Mouse (Mus musculus): ENCODE measurements around the gene Neurog3. TPM values are rescaled to one million over a fixed set of nuclear protein-coding genes. Genes with fewer than 3 reads are reported as not detected.

Gene Neurog3
- total RNA-seq, 2 experiments from 2014 or later = not detected

DNA sequence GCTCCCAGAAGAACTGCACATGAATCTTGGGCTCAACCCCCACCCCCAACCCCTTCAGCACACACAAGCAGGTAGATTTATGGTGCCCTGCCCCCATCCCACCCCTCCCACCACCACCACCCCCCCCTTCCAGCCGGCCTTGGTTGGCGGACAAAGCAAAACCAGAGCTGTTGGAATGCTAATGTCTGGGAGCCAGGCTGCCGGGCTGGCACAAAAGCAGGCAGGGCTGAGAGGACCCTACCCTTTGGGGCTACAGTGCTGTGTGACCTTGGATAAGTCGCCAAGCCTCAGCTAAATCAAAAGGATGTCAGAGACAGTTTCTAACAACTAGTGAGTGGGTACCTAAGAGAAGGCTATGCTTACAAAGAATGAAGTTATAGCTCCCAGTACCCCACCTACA lies 4.3 kb downstream of the Neurog3 start:
- DNase-seq = no peak

DNA sequence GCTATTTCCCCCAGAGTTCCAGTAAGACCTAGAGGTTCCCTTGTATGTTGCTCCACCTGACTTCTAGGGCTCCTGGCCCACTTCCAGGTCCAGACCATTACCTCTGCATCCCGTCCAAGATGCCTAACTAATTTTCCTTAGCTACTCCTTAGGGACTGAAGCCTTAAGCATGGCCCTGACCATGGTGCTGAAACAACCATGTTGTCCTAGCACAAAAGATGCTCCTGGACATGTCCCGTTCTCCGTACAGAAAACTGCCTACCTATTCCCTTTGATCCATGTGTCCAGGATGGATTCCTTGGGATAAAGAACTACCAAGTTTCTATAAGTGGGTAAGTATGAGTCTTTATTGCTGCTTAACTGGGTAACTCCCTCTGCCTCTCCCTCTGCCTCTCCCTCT lies 5.2 kb downstream of the Neurog3 start:
- no peak for DNase-seq

DNA sequence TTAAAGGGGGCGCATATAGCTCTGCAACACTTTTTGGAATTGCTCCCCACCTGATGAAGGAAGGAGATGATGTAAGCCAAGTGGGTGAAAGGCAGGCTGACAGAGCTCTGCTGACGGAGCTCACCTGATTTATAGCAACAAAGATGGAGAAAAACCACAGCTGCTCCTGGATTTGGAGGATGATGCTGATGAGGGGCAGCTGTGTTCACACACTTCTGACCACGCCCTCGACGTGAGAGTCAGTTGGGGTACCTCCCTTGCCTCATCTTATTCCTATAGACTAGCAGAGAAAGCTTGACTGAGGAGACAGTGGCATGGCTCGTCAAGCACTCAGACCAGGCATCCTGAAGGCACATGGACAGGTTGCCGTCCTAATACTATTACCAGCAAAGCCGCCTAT lies 10.9 kb downstream of the Neurog3 start, which contains the start of gene Fam241b:
TSS of gene Fam241b (minus strand) at position 101 of the 400 bp plus-strand sequence.
- no peak for DNase-seq

DNA sequence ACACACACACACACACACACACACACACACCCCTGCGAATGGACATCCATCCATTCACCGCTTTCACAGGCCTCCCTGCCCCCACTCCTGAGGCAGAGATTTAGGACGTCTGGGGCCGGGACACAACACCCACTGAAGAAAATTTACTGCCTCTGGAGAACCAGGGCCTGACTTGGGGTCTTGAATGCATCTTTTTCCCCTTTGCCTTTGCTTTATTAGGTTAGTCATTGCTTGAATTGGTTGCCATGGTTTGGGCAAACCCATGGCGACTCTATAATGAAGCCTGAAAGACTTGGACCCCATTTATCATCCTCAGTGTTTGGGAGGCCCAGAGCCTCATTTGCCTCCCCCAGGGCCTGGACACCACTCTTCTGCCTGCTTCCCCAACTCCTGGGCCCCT lies 13.1 kb downstream of the Neurog3 start:
- DNase-seq = no peak

DNA sequence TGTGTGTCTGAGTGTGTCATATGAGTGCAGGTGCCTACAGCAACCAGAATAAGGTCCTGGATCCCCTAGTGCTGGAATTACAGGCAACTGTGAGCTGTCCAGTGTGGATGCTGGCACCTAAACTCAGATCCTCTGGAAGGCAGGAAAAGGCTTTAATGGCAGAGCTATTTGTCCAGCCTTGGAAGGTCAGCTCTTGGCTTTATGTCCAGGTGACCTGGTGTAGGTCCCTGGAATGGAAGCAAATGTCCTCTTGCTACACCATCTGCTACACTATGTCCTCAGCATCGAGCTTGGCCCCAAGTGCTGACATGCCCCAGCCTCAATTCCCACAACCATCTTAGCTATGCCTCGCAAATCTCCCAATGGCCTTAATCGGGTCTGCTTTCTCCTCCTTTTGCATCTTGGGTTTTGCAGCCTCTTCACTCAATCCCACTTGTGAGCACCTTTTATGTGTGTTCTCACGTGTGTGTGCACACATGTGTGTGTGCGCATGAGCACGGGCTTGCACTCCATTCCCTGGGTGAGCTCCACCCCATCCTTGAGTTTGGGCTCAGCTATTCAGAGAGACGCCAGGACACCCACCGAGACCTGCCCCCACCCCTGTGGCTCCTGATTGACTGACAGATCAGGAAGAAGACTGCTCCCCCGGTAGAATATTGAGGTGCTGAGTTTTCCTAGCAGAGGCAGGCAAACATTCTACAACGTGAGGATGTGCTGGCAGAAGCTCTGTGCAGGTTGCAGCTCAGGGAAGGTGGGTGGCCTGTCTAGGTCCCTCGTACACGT lies 14.8 kb downstream of the Neurog3 start:
- no peak for DNase-seq

DNA sequence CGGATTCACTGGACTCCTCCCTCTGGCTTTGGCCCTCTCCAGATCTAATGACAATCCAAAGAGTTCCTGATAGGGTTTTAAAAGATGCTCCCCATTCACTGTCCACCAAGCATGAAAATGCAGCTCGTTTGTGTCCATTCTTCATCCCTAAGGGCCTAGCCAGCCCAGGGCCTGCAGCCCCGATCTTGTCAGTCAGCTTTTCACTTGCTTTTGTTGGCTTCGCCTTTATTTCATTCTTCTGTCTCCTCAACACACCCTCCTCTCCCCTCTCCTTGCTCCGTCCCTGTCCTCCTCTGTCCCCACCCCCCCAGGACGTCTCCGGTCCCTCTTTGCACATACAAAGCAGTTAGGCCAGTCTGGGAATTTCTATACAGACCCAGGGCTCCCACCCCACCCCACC lies 17.0 kb downstream of the Neurog3 start:
- no peak for DNase-seq

DNA sequence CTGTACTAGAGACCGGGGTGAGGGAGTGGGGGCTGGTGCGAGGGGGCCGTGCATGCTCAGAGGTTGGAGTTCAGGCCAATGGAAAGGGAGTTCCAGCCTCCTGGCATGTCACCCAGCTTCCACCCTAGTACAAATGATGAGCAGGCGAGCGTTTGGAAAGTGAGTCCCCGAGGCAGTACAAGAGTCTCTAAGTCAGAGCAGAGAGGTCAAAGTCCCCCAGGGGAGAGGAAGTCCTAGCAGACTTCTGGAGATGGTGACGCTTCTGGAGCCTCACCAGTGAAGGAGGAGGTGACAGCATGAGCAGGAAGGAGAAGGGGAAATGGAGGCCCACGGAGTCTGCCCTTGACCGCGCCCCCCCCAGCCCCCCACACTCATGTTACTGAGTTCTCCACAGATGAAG lies 29.5 kb downstream of the Neurog3 start:
- DNase-seq = no peak

DNA sequence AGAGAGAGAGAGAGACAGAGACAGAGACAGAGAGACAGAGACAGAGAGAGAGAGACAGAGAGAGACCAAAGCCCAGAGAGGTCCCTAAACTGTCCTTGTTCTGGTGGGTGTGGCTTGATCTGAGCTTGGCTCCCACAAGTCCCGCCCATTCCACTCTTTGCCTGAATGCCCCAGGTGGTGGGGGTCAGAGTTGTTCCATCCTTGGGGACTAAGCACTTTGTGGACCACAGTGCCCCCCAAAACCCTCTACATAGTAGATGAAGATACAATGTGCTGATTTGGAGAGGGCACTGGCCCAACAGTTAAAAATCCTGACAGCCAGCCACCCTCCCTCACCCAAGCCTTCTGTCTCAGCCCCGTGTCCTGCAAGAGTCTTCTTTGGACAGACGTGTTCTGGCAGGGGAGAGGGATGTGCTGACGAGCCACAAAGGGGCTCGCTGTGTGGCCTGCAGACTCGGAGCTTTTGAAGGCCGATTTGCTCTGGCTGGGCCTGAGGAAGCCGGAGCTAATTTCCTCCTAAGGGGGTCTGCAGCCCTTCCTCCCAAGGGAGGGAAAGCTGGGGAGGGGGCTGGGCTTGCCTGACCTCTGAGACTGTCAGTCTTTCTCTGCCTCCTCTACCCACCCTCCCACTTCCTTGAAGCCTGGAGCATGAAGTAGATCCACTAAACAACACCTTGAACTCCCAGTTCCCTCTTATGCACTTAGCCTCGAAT lies 40.1 kb downstream of the Neurog3 start:
- no peak for DNase-seq

DNA sequence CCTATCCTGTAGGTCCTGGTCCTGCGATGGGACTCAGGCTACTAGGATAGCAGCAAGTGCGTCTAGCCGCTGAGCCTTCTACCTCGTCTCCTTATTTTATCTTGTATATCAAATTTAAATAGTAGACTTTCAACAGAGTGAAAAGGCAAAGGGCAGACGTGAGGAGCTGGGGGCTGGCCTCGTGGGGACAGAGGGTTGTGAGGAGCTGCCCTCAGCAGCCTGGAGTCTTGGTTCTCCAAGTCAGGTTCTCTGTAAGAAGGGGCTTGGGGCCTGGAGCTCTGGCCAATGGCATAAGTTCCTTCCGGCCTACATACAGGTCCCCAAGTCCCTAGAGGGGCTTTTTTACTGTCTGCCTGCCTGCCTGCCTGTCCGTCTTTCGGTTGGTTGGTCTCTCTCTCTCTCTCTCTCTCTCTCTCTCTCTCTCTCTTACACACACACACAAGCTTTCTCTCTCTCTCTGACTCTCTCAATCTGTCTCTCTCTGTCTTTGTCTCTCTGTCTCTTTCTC lies 41.1 kb downstream of the Neurog3 start:
- DNase-seq = no peak

DNA sequence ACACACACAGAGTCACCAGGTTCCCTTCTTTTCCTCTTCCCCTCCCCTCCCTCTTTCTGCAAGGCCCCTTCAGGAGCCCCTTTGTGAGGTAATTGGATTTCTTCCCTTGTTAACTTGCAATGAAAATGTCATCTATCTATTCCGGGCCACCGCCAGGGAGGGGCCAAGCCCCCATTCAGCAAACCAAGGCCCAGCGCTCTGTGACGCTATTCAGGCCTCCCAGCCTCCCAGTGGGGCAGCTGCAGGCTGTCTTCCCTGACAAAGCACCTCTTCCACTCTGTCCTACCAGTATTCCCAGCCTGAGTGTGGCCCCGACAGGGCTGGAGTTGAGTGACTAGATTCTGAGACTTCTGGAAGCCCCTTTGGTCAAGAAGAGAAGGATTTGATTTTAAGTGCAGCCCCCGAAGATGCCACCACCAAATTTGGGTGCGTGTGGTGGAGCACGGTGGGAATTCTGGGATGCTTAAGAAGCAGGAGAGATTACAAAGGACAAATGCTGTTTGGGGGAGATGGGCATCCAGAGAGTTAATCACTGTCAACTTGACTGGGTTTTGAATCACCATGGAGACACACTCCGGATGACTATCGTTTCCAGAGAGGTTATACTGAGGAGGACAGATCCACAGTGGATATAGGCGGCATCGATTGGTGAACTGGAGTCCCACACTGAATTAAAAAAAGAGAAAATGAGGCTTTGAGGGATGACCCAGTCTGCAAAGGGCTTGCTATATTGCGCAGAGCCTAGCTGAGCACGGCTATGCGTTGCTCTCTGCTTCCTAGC lies 41.8 kb downstream of the Neurog3 start:
- no peak for DNase-seq

DNA sequence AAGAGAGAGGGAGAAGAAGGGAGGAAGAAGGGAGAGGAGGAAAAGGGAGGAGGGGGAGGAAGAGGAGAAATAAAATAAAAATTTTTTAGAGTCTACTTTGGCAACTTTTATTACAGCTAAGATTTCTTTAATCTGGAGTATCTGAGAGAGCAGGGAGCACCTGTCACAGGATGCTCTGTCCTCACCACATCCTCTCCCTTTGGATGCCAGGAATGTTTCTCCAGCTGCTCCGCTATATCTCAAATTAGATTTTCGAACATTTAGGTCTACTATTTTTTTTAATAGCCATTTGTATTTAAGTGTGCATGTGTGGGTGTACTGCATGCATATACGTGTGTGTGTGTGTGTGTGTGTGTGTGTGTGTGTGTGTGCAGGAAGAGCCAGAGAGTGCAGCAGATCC lies 47.1 kb downstream of the Neurog3 start:
- no peak for DNase-seq

DNA sequence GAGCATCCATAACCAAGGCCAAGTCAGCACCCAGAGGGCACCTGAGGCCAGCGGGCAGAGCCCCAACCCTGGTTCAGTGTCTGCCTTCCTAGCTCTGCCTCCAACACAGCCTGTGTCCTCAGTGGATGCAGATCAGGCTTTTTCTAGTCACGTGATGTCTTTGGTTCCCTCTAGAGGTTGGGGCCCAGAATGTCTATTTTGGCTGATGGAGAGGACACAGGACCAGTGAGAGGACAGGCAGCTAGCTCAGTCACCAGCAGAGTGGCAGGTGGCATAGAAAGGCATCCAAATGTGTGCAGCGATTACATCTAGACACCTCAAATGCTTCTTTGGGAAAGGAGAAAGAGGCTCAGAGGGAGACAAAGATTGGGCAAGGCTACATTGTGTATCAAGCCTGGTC lies 48.8 kb downstream of the Neurog3 start:
- DNase-seq = no peak

DNA sequence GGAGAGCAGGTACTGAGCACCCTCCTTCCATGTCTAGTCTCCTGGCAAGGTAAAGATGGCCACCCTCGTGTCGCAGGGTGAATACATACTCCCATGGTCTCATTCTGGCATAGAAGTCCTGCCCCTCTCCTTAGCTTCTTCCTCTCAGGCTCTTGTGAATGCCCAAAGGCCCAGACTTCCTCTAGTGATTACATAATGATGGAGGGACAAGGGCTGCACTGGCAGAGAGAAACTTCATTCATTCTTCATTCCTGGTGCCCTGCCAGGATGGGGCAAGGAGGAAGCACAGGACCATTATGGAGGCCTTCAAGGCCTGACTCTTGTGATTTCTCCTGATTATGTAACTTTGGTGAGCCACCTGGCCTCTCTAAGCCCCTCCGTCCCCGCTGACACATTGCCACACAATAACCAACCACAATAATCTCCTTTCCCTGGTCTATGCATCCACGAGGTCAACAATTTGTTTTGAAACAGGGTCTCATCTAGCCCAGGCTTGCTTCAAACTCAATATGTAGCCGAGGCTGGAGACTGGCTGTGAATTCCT lies 49.7 kb downstream of the Neurog3 start:
- no peak for DNase-seq

DNA sequence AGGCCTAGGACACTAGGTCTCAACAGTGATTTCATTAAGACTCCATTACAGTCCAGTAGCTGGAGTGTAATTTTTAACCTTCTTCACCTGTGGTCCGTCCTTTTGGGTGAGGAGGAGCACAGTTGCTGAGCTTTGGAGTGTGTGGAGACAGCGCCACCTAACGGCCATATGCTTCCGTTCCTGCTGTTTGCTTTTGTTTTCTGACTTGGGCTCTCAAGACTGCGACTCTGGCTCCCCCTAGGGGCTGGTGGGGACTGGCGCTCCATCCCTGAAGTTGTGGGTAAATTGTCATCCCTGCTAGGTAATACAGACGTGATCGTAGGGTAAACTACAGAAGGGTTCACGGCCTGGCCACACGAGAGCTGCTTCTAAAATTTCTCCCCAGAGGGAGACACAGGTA lies 50.2 kb downstream of the Neurog3 start:
- DNase-seq = peak; percentile 80

Other genes starting within 250 kb of the Neurog3 start
- 1 to 10 TPM; 1.0 to 1.4 TPM for gene Col13a1, start 154.0 kb upstream of the Neurog3 start, total RNA-seq (2021)
- under 1 TPM; 0.41 to 0.59 TPM for gene Fam241b, start 10.8 kb downstream of the Neurog3 start, total RNA-seq (2021)
- 1 to 10 TPM; 4.0 to 5.2 TPM for gene Tspan15, start 98.2 kb downstream of the Neurog3 start, total RNA-seq (2021)
- not detected for gene Tacr2, start 119.3 kb downstream of the Neurog3 start, total RNA-seq (2021)
- 1 to 10 TPM; 7.1 to 8.5 TPM for gene Hk1, start 246.8 kb downstream of the Neurog3 start, total RNA-seq (2021)

Data from gastrocnemius, postnatal 25 days (tissue).